In the genomic region with DNA sequence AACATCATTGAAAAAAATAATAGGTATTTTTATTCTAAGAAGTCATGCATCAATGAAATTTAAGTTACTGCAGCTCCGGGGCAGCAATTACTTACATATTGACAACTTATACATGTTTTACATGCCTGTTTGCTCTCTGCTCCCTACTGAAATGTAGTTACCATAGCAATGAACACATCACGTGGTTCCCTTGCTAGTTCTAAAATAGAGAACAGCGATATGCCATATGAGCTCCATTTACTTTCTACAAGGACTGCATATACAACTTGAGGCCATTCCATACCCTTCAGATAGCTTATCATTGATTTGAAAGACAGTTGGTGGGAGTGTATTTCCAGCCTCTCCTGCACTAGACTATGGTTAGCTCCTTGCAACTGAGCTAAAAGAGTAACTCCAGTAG, we compare ENCODE assay signal across 21 mouse cellular contexts.
DNase-seq lines count a peak whose midpoint lies in the region; ATAC-seq and TF ChIP-seq lines count a peak whose summit lies in the region.
"Had no signal": no experiment of that assay in that cellular context is flagged by ENCODE, and none has a peak within 500 bp of the region (broad histone marks: within the 10 kb centered on the region; RNA-seq: fewer than 3 reads in every experiment).

No protein-coding gene starts in this region.

- WGBS in forebrain, embryonic 15.5 days = 66% methylated on average over 3 of the region's 3 CpGs
- WGBS in forebrain, embryonic 11.5 days = 88% methylated on average over 3 of the region's 3 CpGs
- WGBS in midbrain, embryonic 16.5 days = 60% methylated on average over 3 of the region's 3 CpGs
- 84% methylated on average over 3 of the region's 3 CpGs for WGBS in midbrain, embryonic 11.5 days
- 55% methylated on average over 3 of the region's 3 CpGs for WGBS in midbrain, postnatal 0 days

- H3K4me2 ChIP-seq in forebrain, embryonic 15.5 days (replicated peaks) = no peak overlapping the region
- H3K4me2 ChIP-seq in forebrain, embryonic 11.5 days (ENCODE audit: low read depth, low read length, severe bottlenecking) = no peak overlapping the region
- no peak overlapping the region for H3K4me2 ChIP-seq in midbrain, embryonic 16.5 days (ENCODE audit: low read length)
- no peak overlapping the region for H3K4me2 ChIP-seq in midbrain, embryonic 11.5 days
- no peak overlapping the region for H3K4me2 ChIP-seq in midbrain, postnatal 0 days (ENCODE audit: low read depth, low read length, poor library complexity, severe bottlenecking)
- H3K4me2 ChIP-seq: embryonic facial prominence, embryonic 15.5 days; hindbrain, embryonic 13.5 days had no signal

- H3K9ac ChIP-seq in forebrain, embryonic 15.5 days (replicated peaks) = no peak overlapping the region
- no peak overlapping the region for H3K9ac ChIP-seq in forebrain, embryonic 11.5 days (ENCODE audit: low read length)
- no peak overlapping the region for H3K9ac ChIP-seq in midbrain, embryonic 16.5 days (ENCODE audit: low read depth, low read length)
- no peak overlapping the region for H3K9ac ChIP-seq in midbrain, embryonic 11.5 days (ENCODE audit: low read length)
- H3K9ac ChIP-seq in midbrain, postnatal 0 days (replicated peaks; ENCODE audit: low read length, poor library complexity, severe bottlenecking) = no peak overlapping the region
- H3K9ac ChIP-seq: embryonic facial prominence, embryonic 15.5 days; hindbrain, embryonic 13.5 days had no signal

- no peak for DNase-seq in forebrain, embryonic 11.5 days (ENCODE audit: low spot score)
- no peak for DNase-seq in midbrain, embryonic 11.5 days (ENCODE audit: low spot score, missing footprints)
- peak; percentile 26 for DNase-seq in brain, embryonic 18.5 days (ENCODE audit: low read depth, low spot score)
- DNase-seq in midbrain, postnatal 0 days (ENCODE audit: low spot score) = peak; percentile 15
- DNase-seq in cerebellum, adult 18-20 months = no peak
- DNase-seq: adrenal gland, adult 2 months; adrenal gland, postnatal 25 days; cerebellum, adult 11-12 months; cerebellum, adult 9-11 months; cerebellum, postnatal 36 days; gastrocnemius, postnatal 10 days; heart, adult 18-20 months; heart, postnatal 10 days; kidney, adult 11 months had no signal

- no peaks in the 10 kb centered on the region for H3K9me3 ChIP-seq in forebrain, embryonic 15.5 days
- no peaks in the 10 kb centered on the region for H3K9me3 ChIP-seq in forebrain, embryonic 11.5 days (ENCODE audit: control insufficient read depth, low read length)
- H3K9me3 ChIP-seq in midbrain, embryonic 16.5 days (replicated peaks; ENCODE audit: control insufficient read depth, low read length, poor library complexity, severe bottlenecking) = no peaks in the 10 kb centered on the region
- no peaks in the 10 kb centered on the region for H3K9me3 ChIP-seq in midbrain, embryonic 11.5 days (ENCODE audit: control insufficient read depth, low read length)
- H3K9me3 ChIP-seq in midbrain, postnatal 0 days (ENCODE audit: low read length) = no peaks in the 10 kb centered on the region
- H3K9me3 ChIP-seq: embryonic facial prominence, embryonic 15.5 days; heart, embryonic 10.5 days; hindbrain, embryonic 13.5 days had no signal

- no peaks in the 10 kb centered on the region for H3K4me1 ChIP-seq in forebrain, embryonic 15.5 days
- no peaks in the 10 kb centered on the region for H3K4me1 ChIP-seq in forebrain, embryonic 11.5 days (replicated peaks; ENCODE audit: control insufficient read depth, insufficient read depth, low read length)
- peaks cover 5% of the 10 kb centered on the region; the same call in 1 of the 2 replicates for H3K4me1 ChIP-seq in midbrain, embryonic 16.5 days (ENCODE audit: control insufficient read depth, insufficient read depth, low read length)
- H3K4me1 ChIP-seq in midbrain, embryonic 11.5 days (ENCODE audit: control insufficient read depth, insufficient read depth, low read length) = no peaks in the 10 kb centered on the region
- no peaks in the 10 kb centered on the region for H3K4me1 ChIP-seq in midbrain, postnatal 0 days (ENCODE audit: insufficient read depth, low read length)
- H3K4me1 ChIP-seq: embryonic facial prominence, embryonic 15.5 days; hindbrain, embryonic 13.5 days had no signal

- no peak overlapping the region for H3K4me3 ChIP-seq in forebrain, embryonic 15.5 days
- H3K4me3 ChIP-seq in forebrain, embryonic 11.5 days (ENCODE audit: low read depth, low read length) = no peak overlapping the region
- no peak overlapping the region for H3K4me3 ChIP-seq in midbrain, embryonic 16.5 days (ENCODE audit: low read depth, low read length)
- no peak overlapping the region for H3K4me3 ChIP-seq in midbrain, embryonic 11.5 days (ENCODE audit: low read depth, low read length)
- H3K4me3 ChIP-seq in midbrain, postnatal 0 days (ENCODE audit: low read depth, low read length) = no peak overlapping the region
- H3K4me3 ChIP-seq: embryonic facial prominence, embryonic 15.5 days; erythroblast, embryonic 14.5 days; heart, embryonic 10.5 days; hindbrain, embryonic 13.5 days had no signal

- no peak for ATAC-seq in forebrain, embryonic 15.5 days (replicated peaks)
- ATAC-seq in forebrain, embryonic 11.5 days (replicated peaks; ENCODE audit: low FRiP score) = no peak
- peak; percentile 68; the same call in 1 of the 2 replicates for ATAC-seq in midbrain, embryonic 16.5 days
- ATAC-seq in midbrain, embryonic 11.5 days (ENCODE audit: low FRiP score) = no peak
- no peak for ATAC-seq in midbrain, postnatal 0 days (ENCODE audit: low FRiP score)
- ATAC-seq: hindbrain, postnatal 0 days had no signal

- no peaks in the 10 kb centered on the region for H3K27me3 ChIP-seq in forebrain, embryonic 15.5 days
- no peaks in the 10 kb centered on the region for H3K27me3 ChIP-seq in forebrain, embryonic 11.5 days (ENCODE audit: control insufficient read depth, insufficient read depth, low read length)
- H3K27me3 ChIP-seq in midbrain, embryonic 16.5 days (ENCODE audit: control insufficient read depth, insufficient read depth, low read depth, low read length) = no peaks in the 10 kb centered on the region
- no peaks in the 10 kb centered on the region for H3K27me3 ChIP-seq in midbrain, embryonic 11.5 days (ENCODE audit: control insufficient read depth, insufficient read depth, low read length)
- H3K27me3 ChIP-seq in midbrain, postnatal 0 days (ENCODE audit: insufficient read depth, low read length) = no peaks in the 10 kb centered on the region
- H3K27me3 ChIP-seq: embryonic facial prominence, embryonic 15.5 days; hindbrain, embryonic 13.5 days had no signal

- H3K36me3 ChIP-seq in forebrain, embryonic 15.5 days = no peaks in the 10 kb centered on the region
- no peaks in the 10 kb centered on the region for H3K36me3 ChIP-seq in forebrain, embryonic 11.5 days (ENCODE audit: control insufficient read depth, insufficient read depth, low read length)
- no peaks in the 10 kb centered on the region for H3K36me3 ChIP-seq in midbrain, embryonic 16.5 days (ENCODE audit: control insufficient read depth, insufficient read depth, low read length)
- H3K36me3 ChIP-seq in midbrain, embryonic 11.5 days (ENCODE audit: control insufficient read depth, insufficient read depth, low read length) = no peaks in the 10 kb centered on the region
- no peaks in the 10 kb centered on the region for H3K36me3 ChIP-seq in midbrain, postnatal 0 days (ENCODE audit: insufficient read depth, low read length)
- H3K36me3 ChIP-seq: embryonic facial prominence, embryonic 15.5 days; heart, embryonic 10.5 days; hindbrain, embryonic 13.5 days had no signal

- H3K27ac ChIP-seq in forebrain, embryonic 15.5 days (replicated peaks) = 0 out of 2 replicates have a peak overlapping the region, but pooled peaks have one; percentile 48
- no peak overlapping the region for H3K27ac ChIP-seq in forebrain, embryonic 11.5 days (ENCODE audit: low read depth, low read length)
- H3K27ac ChIP-seq in midbrain, embryonic 16.5 days (ENCODE audit: low read length) = peak overlapping the region; percentile 28; the same call in 1 of the 2 replicates
- no peak overlapping the region for H3K27ac ChIP-seq in midbrain, embryonic 11.5 days (ENCODE audit: low read depth, low read length)
- no peak overlapping the region for H3K27ac ChIP-seq in midbrain, postnatal 0 days (ENCODE audit: low read depth, low read length)
- H3K27ac ChIP-seq: embryonic facial prominence, embryonic 15.5 days; heart, embryonic 10.5 days; hindbrain, embryonic 13.5 days; hindbrain, postnatal 0 days had no signal

- TF ChIP-seq CTCF in midbrain, postnatal 0 days (IDR thresholded peaks at IDR 0.05) = no peak

Comparison
In these comparisons a context has a peak if more than half of its experiments do, and no peak if none do; other contexts are left out.
1. H3K27ac ChIP-seq: peak in forebrain, embryonic 15.5 days (single experiment) and midbrain, embryonic 16.5 days (single experiment); none in forebrain, embryonic 11.5 days (single experiment), midbrain, embryonic 11.5 days (single experiment) and midbrain, postnatal 0 days (single experiment).
2. DNase-seq: peak in brain, embryonic 18.5 days (single experiment) and midbrain, postnatal 0 days (single experiment); none in forebrain, embryonic 11.5 days (single experiment), midbrain, embryonic 11.5 days (single experiment) and cerebellum, adult 18-20 months (0 of 2).